Mouse (Mus musculus): ENCODE data around the gene Ift46.
"Not testable (repeated sequence)": the region's sequence is repeated elsewhere in the genome, so short reads cannot be mapped to it uniquely, and the experiment has no call there.

Ift46 gene

DNA sequence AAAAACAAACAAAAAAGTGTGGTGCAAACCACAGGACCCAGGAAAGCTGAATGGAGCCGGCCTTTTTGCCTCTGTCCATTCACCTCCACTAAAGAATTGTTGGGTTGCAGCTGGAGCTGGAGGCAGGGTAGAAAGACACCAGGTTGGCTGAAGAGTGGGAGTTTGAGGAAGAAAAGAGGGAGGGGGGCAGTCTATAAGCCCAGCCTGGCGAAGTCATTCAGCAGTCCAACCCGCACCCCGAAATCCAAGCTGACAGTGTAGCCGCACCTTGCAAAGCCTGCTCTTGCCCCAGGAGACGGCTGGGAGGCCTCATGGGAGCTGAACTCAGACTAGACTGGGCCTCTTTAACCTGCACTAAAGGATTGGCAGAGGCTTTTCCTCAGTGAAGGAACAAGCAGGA lies 31.8 kb upstream of the Ift46 start:
- DNase-seq (ENCODE audit: low spot score) = no peak

DNA sequence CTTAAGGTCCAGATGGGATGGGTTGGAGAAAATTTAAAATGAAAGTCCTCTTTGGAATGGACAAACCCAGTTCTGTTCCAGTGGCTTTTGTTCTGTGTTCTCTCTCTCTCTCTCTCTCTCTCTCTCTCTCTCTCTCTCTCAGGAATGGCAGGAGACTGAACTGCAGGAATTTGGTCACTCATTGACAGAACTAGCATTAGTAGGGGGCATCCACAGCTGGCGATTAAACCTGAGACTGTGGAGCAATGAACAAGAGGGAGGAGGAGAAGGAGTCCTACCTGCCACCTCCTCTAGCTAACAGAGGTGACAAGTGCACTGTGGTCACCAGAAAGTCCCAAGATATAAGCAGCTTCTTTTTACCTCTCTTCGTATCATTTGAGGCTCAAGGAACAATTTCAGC lies 31.4 kb upstream of the Ift46 start:
- DNase-seq (ENCODE audit: low spot score) = no peak

DNA sequence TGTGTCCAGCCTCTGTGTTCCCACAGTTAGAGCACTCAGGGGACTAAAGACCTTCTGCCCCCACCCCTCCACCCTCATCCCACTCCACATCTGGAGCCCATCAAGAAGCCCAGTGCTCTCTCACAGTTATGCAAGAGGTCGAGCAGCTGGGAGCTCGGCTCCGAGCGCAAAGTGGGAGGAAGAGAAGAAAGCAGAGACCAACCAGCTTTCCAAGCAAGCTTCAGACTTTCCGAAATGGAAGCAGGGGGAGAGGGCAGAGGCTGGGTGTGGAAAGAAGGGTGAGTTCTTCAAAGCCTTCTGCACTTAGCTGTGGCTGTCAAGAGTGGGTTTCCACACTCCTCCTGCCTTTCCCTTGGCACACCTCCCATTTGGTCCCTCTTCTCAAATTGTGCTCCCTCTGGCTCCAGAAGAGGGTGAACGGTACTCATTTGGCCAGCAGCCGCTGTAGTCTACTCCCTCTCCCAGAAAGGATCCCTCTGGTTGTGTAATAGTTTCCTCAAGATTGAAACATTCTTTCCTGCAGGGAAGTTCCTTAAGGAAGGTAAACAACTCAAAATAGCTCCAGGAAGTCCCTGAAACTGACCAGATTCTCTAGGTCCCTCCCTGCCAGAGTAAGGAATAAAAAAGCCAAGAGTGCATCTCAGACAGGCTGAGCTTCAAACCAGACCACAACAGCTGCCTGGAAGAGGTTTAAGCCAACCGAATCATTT lies 30.3 kb upstream of the Ift46 start:
- no peak for DNase-seq (ENCODE audit: low spot score)

DNA sequence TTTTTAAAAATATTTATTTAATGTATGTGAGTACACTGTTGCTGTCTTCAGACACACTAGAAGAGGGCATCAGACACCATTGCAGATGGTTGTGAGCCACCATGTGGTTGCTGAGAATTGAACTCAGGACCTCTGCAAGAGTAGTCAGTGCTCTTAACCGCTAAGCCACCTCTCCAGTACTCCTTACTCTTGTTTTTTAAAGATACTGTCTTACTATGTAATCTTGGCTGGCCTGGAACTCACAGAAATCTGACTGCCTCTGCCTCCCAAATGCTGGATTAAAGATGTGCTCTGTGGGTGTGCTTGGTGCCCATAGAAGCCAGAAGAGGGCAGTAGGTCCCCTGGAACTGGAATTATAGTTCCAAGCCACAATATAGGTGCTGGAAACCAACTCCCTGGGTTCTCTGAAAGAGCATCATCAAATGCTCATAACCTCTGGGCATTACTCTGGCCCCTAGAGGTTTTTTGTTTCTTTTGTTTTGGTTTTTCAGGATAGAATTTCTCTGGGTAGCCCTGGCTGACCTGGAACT lies 27.0 kb upstream of the Ift46 start:
- DNase-seq (ENCODE audit: low spot score) = no peak

DNA sequence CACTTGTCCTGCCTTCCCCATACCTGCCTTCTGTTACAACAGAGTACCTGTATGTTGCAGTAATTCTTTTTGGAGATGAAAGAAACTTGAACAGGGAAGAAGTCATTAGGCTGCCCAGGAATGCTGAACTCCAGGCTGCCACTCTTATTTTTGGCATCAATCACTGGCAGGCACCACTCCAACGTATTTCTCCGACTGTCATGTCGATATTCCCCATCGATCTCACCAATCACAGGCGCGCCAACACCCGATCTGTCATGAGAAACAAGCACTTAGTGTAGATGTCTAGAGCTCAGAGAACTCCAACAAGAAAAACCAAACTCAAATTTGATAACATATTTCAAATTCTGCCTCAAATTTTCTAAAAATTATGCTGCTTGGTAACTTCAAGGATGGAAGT lies 22.3 kb upstream of the Ift46 start:
- DNase-seq (ENCODE audit: low spot score) = no peak

DNA sequence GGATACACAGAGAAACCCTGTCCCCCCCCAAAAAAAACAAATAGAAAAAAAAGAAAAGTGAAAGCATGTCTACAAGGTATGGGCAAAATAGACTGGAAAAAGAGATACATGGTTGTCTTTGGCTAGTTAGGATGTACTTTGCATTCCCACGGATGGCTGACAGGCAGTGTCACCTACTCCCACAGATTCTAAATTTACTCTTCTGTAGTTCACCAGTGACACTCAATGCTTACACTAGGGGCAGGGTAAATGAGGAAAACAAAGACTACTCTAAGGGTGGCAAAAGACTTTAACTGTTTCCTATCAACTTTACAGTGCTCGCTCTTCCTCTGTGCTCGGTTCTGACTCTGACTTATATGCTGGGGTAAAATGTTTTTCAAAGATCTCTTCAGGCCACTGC lies 21.0 kb upstream of the Ift46 start:
- no peak for DNase-seq (ENCODE audit: low spot score)

DNA sequence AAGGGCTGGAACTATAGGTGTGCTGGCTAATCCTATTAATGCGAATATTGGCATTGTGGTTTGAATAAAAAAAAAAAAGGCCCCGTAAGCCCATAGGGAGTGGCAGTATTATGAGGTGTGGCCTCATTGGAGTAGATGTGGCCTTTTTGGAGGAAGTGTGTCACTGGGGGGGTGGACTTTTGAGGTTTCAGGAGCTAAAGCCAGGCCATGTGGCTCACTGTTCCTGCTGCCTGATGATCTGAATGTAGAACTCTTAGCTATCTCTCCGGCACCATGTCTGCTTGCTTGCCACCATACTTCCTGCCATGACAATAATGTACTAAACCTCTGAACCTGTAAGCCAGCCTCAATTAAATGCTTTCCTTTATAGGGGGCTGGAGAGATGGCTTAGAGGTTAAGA lies 20.4 kb upstream of the Ift46 start:
- no peak for DNase-seq (ENCODE audit: low spot score)

DNA sequence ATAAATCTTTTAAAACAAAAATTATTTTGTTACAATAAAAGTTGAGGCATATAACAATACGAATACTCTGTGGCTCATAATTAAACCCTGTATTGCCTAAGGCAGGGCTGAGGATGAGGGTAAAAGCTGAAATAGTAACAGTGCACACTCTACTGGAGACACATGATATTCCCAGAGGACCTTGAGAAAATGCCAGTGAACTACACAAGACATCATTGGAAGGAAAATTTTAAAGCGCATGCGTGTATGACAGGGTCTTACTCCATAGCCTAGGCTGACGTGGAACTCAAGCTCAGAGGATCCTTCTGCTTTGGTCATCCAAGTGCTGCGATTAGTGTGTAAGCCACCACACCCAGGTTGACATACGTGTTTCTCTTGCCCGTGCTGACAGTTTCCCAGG lies 19.2 kb upstream of the Ift46 start:
- no peak for DNase-seq (ENCODE audit: low spot score)

DNA sequence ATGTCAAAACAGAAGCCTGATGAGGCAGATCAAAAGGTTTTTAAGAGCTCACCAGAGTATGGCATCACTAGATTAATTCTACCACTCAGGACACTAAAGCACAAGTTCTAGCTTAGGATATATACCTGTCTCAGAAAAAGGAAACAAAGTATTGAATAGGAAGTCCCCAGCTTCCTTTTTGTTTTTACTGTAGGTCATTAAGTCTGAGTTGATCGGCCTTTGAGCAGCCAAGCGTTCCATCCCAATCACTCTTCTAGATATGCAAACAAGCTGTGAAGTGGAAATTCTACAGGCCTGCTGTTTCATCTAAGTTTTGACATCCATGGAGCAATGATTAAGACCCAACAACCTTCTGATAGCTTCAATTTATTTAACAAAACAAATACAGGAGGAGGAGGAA lies 6.8 kb upstream of the Ift46 start:
- no peak for DNase-seq (ENCODE audit: low spot score)

DNA sequence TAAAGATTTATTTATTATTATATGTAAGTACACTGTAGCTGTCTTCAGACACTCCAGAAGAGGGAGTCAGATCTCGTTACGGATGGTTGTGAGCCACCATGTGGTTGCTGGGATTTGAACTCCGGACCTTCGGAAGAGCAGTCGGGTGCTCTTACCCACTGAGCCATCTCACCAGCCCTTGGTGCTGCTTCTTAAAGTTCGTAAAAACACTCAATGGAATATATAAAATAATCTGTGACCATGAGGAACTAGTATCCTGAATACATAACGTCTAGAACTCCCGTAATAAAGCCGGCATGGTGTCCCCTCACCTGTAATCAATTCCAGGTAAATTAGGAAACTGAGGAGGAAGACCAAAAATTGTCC lies 304 bp downstream of the Ift46 start:
- not testable (repeated sequence) for DNase-seq (ENCODE audit: low spot score)

DNA sequence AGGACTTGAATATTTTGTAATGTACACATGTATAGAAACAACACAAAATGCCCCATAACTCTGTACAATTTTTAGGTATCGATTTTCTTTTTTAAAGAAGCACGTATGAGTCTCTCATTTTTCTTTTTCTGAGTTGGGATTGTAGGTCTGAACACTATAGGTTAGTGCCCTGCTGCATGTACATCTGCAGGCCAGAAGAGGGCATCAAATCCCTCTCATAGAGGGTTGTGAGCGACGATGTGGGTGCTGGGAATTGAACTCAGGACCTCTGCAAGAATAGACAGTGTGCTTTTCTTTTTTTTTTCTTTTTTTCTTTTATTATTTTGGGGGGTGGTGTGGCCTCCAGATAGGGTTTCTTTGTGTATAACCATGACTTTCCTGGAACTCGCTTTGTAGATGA lies 3.7 kb downstream of the Ift46 start:
- no peak for DNase-seq (ENCODE audit: low spot score)

DNA sequence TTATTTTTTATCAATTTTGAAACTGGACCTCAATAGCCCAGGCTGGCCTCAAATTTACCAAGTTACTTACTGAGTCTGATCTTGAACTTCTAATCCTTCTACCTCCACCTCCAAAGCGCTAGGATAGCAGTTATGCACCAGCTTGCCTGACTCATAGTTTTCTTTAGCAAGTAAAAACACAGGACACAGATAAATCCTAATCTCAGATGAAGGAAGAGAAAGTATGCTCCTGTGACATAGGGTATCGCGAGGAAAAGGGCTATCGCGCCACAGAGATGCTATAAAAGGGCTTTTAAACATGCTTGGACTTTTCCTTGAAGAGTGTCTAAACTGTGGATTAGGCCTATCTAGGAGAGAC lies 4.7 kb downstream of the Ift46 start:
- no peak for DNase-seq (ENCODE audit: low spot score)

DNA sequence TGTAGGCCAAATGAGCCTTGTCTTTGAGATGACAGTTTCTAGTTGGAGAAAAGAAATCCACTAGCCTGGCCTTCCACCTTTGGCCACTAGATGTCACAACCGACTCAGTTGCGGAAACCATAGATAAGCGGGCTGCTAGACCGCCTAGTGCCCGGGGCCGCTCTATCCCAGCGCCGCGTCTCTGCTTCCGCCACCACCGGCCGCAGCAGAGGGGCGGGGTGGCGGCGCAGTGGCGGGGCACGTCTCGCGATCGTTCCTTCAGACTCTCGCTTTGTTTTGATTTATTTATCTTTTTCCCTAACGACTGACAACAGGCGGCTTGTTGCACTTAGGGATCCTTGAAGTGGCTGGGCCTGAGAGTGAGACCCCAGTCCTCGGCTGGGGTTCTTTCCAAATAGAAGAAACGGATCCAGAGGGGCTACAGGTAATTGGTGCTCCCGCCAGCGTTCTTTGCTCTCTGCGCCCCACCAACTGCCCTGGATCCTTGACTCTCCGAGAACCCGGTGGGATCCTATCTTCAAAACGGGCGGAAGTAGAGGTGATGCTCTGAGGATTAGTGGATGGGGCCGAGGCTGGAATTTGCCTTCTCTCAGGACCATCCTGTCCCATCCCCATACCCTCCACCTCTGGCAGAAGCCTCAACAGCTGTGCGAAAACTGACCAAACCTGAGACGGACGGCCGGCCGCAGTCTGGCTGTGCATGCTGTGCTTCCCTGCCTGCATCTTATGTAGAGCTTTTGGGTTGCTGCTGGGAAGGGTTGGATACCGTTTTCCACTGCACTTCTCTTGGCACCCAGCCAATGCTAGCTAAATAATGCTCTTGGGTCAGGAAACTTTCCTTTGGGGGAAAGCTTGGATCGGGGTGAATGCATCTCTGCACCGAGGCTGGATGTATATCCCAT lies 5.3 kb downstream of the Ift46 start:
- peak; percentile 96 for DNase-seq (ENCODE audit: low spot score)

DNA sequence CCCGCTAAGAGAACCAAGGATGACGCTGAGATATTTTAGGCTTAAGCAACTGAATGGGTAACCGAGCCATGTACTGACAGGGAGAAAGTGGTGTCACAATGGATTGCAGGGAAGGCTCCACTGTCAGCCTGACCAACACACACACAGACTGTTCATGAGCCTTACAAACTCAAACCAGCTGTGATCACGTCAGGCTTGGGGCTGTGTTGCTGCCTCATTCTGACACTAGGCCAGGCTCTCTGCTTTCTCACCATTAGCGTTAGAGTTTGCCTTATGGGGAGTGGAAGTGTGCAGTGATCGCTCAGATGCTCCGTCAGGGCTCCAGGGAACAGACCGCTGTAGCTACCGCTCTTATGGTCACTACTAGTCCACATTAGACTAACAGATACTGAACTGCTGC lies 25.1 kb downstream of the Ift46 start:
- no peak for DNase-seq (ENCODE audit: low spot score)

DNA sequence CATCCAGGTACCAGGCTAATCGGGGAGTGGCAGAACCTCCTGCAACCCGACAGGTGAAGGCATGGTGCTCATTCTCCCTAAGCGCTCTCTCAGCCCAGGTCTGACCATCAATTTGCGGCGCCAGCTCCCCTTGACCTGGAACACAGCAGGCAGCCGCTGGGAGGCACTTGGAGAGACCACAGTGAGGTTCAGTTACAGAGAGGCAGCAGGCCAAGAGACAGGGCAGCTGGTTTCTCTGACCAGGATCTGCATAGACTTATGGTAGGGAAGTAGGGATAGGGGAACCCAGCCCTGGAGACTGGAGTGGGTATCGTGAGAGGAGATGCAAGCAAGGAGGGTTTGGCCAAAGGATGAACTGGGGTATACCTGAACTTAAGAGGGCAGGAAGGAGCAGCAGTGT lies 30.6 kb downstream of the Ift46 start:
- DNase-seq (ENCODE audit: low spot score) = no peak

DNA sequence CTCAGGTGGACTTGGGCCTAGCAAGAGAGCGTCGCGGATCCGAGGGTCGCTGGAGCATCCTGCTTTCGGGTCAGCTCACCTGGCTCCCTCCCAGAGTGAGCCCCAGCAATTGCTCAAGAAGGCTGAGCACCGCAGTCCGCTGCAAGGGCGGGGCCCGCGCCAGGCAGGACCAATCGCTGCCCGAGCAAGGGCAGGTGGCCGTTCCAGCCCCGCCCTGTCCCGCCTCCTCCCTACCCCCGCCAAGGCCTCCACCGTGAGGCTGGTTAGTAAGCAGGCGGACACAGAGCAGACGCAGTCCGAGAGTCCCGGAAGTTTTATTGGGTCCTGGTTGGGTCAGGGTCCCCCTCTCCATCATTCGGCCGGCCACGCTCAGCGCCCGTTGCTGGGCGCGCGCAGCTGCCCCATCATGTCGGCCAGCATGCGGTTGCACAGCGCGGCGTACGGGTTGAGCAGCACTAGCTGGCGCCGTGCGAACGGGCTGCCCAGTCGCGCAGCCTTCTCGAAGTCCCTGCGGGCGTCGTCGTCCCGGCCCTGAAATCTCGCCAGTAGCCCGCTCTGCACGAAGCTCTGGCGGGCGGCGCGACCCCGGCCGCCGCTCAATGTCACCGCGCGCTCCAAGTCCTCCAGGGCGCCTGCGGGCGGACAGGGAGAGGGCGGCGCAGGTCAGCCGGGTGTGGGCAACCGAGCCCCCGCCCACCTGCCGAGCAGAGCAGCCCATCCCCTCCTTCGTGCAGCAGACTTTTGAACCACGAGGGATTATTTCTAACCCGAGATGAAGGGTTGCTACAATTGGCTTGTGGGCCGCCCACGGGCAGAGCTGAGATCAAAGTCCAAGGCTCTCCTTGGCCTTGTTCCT lies 31.6 kb downstream of the Ift46 start, which contains the start of gene Tmem25:
Gene Tmem25, minus strand, starts transcription at position 206 of the 856 bp plus-strand sequence.
- DNase-seq (ENCODE audit: low spot score) = peak; percentile 86

DNA sequence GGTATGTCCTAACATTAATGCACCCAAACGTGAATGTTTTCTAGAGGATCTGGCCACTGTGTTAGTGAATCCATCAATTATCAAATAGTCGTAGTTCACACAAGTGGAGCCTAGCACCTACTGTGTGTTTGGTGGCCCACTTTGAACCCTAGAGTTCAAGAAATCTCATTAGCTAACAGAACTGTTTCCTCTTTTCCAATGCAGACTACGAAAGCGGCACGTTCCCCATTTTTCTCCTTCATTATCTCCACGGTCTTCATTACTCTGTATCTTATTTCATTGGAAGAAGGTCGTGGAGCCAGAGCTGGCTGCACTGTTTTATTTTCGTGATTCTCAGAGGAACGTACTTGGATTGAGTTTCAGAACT lies 32.2 kb downstream of the Ift46 start:
- no peak for DNase-seq (ENCODE audit: low spot score)

DNA sequence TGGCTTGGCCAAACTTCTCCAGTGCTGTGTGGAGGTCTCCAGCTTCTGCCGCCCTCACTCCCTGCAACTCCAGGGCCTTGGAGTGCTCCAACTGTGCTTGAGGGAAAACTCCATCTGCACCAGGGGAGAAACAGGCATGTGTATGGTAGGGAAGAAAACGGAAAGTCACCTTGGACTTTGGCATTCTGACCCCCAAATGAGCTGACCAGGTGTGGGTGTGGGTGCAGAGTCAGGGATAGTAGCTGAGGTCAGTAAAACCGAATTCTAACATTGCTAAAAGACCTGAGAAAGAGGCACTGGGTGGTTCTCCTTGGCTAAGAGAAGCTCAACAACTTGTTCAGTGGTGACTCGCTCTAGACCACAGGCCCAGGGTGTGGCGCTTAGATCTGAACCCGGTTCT lies 34.0 kb downstream of the Ift46 start:
- DNase-seq (ENCODE audit: low spot score) = no peak

DNA sequence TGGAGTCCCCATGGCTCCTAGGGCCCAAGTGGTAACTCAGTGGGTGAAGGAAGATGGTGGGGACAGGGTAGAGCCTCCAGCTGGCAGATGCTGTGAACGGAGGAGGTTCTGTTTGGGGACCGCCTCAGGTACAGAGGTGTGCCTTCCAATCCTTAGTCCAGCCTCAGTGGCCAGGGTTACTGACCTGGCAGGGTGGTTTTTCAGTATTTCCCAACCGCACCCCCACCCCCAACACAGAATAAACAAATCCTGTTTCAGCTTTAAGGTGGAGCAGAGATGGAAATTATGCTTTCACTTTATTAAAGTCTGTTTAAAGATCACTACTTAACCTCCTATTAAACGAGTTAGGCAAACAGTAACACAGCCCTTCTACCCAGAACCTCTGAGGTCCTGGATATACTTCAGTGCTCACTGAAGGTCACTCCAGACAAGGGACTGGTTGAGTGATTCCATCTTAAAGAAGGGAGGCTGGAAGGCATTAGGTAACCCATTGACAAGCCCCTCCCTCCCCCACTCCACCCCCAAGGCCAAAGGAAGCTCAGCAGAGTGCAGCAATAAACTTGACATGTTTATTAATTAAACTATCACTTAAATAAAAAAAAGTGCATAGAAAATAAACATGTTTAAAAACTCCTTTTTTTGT lies 35.2 kb downstream of the Ift46 start, which contains the start of gene Ttc36:
Gene Ttc36, minus strand, starts transcription at position 265 of the 643 bp plus-strand sequence.
- DNase-seq (ENCODE audit: low spot score) = no peak

DNA sequence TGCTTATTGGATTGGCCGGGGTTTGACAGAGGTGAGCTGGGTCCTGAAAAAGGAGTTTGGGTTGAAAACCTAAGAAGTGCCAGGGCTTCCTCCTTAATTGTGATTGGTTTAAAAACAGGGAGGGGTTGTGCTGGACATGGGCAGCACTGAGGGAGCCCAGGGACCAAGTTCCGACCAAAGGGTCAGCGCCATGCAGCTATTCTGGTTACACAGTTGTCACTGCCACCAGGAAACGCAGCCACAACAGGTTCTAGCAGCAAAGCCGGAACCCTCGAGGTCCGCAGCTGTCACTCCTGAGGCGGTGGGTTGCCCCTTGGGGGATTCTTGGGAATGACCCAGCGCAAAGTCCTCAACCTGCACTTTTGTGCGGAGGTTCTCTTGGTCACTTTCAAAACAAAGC lies 37.0 kb downstream of the Ift46 start:
- DNase-seq (ENCODE audit: low spot score) = no peak

DNA sequence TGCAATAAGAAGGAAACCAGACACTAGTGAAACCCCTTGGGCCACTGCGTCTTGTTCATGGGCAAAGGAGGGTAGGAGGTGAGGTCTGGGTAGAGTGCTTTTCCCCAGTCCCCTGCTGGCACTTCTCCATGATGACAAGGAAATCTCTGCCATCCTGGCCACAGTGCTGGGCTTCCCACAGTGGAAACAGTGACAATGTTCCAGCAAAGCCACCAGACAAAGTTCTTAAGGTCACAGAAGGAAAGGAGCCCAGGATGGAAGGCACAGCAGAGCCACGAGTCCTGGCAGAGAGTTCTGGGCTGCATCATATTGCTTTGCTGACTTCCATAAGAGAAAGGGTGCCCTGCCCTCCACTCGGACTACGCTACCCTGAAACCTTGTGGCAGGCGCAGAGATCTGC lies 37.8 kb downstream of the Ift46 start:
- DNase-seq (ENCODE audit: low spot score) = no peak

DNA sequence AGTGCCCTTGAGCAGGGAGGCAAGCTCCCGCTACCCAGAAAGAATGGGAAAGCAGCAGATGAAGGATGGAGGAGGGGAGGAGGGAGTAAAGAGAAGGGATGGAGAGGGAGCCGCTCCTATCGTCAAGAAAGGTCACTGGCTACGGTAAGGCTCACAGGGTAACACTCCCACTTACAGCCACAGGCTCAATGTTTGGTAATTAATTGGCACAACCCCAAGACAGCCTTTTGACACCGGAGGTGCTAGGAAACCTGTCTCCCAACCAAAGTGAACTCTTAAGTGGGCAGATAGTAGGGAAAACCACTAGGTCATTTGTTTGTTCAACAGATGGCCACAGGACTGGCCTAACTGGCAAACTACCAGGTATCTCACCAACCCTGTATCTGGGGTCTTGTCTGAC lies 39.4 kb downstream of the Ift46 start:
- DNase-seq (ENCODE audit: low spot score) = no peak
